Mouse (Mus musculus) left cerebral cortex, postnatal 25 days (tissue): ENCODE results near the gene Slitrk6. TPM values are rescaled to one million over a fixed set of nuclear protein-coding genes. Genes with fewer than 3 reads are reported as not detected.

Experiments
- DNase-seq, 2 experiments: peaks; one replicate each; pipeline ENCODE4 v3.0.0; 2022; ENCODE audit warnings: low spot score in 2 of 2, mixed read lengths in 1 of 2
- intact Hi-C: fragments of 180-260 bp; cut with DNase I; formaldehyde crosslinking; loops from one replicate; pipeline ENCODE4 v1.15.1; 2025
- total RNA-seq, 2 experiments: library from RNA; stranded (reverse); gene quantifications; 2 replicates each; pipeline ENCODE4 v1.2.3; 2021

The Slitrk6 gene
- 1 to 10 TPM in 1 of 2 experiments, under 1 TPM in 1; 0.37 to 1.7 TPM for total RNA-seq

DNA sequence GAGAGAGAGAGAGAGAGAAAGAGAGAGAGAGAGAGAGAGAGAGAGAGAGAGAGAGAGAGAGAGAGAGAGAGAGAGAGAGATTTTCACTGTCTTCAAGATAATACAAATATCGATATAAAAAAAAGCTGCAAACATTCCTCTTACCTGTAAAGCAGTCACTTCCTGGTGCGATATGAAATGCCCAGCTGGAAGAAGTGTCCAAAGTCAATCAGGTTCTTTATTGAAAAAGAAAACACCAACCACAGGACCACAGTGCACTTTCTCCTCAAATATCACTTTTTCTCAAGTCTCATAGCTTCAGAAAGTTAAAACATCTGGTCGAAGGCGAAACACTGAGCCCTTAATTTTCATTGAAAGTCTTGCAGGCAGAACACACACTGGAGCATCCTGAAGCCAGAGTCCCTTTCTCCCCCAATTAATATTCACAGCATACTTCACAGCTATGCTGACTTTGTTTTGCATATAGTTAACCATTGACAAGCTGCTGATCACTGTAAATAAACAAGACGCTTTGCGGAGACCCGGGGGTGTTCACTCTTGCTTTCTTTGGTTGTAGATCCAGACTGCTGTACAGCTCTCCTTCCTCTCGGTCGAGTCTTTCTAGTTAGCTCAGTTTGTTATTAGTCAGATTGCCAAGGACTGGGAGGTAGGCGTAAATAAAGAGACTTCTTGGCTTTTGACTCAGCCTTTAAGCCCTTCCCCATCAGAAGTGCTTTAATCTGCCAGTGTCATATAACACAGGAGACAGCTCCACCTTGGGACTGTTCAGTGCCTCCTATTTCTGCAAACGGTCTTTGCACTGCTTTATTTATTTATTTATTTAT is at the start of gene Slitrk6:
Gene Slitrk6 (minus strand): TSS at position 666 of the 824 bp plus-strand sequence.
- no peak for DNase-seq

DNA sequence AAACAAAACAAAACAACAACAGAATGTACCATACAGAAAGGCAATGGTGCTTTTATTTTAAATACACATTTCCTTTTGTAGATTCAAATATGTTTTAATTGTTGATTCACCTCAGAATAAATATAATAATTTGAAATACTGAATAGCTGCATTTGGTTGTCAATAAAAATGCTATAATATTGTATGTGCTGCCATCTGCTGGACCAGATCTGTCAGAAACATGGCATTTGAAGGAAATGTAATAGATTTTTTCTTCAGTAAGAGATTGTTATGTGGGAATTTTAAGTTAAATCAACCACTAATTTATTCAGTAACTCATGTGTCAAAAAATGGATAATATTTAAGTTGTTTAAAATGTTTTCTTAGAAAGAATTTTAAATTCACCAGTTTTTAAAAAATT is 22.6 kb upstream of the Slitrk6 start:
- peak in 1 of 2 experiments; percentile 41 for DNase-seq
- intact Hi-C loops, result no loop called here

More for the DNA sequence above, at the start of gene Slitrk6:
- intact Hi-C loops, result no loop called here

DNA sequence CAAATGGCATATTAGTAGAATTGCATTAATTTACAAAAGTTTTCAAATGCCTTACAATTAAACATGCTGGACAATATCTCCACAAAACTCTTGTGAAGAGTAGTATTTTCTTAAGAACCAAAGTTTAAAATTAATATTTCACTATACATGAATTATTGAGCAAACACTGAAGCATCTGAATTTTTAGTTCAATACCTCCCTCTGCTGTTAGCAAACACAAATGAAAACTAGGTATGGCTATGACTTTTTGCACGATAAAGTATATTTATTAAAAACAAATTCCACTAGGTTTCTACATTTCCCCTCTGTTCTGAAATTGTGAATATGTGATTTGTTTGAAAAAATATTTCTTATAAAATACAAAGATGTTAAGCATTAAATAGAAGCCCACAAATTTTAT is 15.7 kb upstream of the Slitrk6 start:
- DNase-seq, result no peak
- intact Hi-C loops, result no loop called here

DNA sequence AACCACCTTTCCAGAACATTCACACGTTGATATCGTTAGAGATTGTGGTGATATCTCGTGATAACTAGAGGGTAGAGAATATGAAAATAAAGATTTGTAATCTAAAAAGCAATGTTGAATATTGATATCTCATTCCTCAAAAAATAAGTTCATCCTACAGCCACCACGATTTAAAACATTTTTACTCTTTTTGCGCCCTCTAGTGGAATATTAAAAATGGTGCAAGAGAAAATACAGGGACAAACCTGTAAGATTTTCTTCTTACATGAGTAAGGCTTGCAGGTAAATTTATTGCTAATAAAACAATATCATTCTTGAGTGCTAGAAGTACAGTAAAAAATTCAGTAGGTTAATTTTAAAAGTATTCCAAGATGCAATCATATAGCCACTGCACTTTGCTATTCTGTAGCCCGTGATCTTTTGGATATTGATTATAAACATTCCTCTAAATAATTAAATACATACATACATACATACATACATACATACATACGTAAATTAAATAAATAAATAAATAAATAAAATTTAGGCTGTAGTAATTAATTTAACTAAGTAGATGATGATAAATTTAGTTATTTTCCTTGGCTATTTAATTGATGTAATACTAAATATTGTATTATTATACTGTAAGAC is 7.8 kb upstream of the Slitrk6 start:
- intact Hi-C loops, result loop anchor here (2.0 kb wide), 1 partner anchor 888 kb away; no protein-coding TSS in a partner anchor
- DNase-seq, result no peak

DNA sequence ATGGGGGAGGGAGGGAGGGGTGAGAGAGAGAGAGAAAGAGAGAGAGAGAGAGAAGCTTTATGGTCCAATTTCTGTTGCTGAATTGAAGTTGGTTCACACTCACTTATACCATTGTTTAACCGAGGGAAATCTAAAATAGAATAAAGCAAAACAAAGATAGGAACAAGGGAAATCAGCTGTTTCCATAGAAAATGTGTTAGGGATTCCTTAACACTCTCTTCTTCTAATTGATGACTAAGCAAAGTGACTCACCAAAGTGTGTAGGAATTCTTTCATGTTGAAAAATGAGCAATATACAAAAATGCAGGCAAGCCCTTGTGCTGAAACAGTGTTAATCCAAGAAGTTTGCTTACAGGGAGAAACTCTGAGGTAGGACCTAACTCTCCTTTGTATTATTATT is 6.0 kb upstream of the Slitrk6 start:
- intact Hi-C loops, result no loop called here
- peak in 1 of 2 experiments; percentile 48 for DNase-seq

DNA sequence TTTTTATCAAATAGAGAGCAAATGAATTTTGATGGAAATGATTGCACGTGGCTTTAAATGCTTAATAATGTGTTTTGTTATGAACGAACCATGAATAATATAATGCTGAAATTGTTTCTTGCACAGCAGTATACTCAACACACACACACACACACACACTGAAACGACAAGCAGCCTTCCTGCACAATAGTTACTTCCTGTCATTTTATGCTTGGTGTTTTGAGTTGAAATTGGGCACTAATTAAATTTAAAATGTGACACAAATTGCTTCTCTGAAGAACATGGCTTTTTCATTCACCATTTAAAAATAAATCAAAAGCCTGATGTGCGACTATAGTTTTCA is 330 bp upstream of the Slitrk6 start:
- DNase-seq, result no peak
- intact Hi-C loops, result no loop called here

DNA sequence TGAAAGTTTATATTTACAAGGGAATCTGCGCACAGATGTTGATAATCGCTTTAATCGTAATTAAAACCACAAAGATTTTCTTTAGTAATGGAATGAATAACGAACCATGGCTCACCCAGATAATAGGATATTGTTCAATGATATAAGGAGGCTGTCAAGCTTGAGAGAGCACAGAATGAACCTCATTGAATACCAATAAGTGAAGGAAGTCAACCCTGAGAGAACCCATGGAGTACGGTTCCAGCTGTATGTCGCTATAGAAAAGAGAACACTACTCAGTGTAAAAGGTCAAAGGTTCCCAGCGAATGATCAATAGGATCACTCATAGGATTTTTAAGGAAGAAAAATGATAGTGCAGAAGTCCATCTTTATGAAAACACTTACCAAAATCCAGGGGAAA is 15.1 kb downstream of the Slitrk6 start:
- no peak for DNase-seq
- intact Hi-C loops, result no loop called here

DNA sequence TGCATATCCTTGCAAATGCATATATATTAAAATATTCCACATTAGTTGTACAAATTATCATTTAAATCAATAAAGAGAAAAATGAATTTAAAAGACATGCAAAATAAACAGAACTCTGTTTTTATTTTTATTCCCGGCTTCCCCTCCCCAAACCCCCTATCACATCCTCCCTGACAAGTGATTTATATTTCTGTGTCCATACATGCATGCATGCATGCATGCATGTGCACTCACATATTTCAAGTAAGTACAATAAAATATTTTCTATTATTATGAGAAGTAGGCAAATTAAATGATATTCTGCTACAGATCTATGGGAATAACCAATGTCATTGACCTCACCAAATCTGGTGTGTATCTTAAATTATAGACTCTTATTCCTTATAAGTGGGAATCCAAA is 15.6 kb downstream of the Slitrk6 start:
- intact Hi-C loops, result no loop called here
- no peak for DNase-seq

DNA sequence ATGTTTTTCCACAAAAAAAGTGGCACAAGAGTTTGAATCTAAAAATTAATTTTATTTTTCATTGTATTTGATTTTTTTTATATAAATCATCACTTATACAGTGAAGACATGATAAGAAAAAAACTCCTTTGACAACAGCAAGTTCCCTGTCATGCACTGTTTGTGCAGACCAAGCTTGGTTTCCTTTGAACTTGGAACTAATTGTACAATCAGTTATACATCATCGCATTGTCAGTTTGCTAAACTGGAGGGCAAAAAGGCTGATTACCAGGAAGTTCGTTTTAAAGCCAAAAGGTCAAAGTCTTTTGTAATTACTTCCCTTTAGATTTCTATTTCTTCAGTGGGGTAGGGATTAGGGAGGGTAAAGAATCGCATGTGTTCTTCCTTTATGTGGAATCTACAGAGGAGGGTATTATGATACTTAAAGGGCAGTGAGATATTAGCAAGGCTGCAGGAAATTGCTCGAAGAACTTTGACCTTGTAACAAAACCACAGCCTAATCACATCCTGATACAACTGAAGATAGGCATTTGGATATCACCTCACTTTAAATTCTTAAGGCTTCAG is 26.5 kb downstream of the Slitrk6 start:
- DNase-seq, result no peak
- intact Hi-C loops, result no loop called here

DNA sequence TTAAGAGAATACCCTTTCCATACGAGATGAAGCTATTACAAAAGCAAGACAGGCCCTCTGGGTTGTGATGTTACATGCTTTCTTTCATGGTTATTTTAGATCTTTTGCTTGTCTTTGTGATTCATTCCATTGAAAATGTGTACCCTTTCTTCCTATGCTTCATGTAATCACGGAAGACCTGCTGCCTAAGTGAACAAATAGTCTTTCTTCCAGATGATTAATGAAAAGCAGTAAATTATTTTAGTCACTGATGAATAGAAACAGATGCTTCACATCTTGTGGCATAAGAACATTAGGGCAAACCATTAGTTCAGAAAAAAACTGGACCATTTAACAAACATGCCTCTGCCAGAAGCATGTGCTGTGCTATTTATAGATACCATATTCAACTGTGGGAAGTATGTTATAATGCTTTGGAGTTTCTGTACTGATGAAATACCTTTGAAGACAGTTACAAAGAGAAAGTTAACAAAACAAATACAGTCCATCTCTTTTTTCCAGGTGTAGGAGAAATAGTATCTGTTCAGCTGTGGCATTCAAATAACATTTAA is 30.8 kb downstream of the Slitrk6 start:
- no peak for DNase-seq
- intact Hi-C loops, result no loop called here
